Mouse (Mus musculus) lung, postnatal 4 days (tissue): ENCODE results near the gene Nudt22.

Source experiments
- DNase-seq, 2 experiments: peaks; one replicate each; pipeline ENCODE4 v3.0.0; 2021

The Nudt22 gene

DNA sequence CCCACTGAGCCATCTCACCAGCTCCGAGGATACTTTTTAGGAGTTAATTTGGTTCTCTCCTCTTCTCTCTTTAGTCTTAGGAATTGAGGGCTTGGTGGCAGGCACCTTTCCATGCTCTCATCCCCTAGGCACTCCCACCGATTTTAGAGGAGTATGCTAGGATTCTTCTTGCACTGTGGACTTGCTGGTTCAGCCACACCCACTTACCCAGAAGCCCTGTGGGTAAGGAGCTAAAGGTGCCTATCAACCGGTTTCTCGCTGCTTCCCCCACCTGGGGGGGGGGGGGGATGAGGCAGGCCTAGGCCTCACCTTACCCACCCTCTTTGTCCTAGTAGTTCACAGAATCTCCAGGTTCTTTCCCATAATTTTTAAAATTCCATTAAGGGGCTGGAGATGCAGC lies 48.2 kb downstream of the Nudt22 start:
- DNase-seq: no peak

DNA sequence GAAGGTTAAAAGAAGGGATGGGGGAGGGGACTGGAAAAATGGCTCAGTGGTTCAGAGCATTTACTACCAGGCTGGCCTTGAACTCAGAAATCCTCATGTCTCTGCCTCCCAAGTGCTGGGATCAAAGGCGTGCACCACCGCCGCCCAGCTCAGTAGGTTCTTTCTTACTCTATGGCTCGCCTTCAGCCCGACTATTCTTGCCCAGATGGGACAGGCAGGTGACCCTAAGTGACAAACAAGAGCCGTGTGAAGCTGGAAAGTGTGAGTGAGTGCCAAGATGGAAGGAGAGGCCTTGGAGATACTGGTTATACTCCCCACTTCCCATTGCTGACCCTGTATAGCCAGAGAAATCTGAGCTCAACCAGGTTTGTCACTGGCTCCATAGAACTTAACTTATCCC lies 52.2 kb downstream of the Nudt22 start:
- DNase-seq: peak in 1 of 2 experiments; percentile 16
